Mouse (Mus musculus): ENCODE measurements around the gene Mprip.

- no peak for TF ChIP-seq EP300 (IDR thresholded peaks at IDR 0.05; ENCODE audit: low read depth)
- no peak for TF ChIP-seq CTCF (IDR thresholded peaks at IDR 0.05; ENCODE audit: low read depth)
Measured at GRCm38 (mm10) chr11:59639957-59640643, 21.0 kb upstream of the Mprip start.
